Mouse (Mus musculus) limb, embryonic 14.5 days (tissue): ENCODE measurements around the gene Aprt. TPM values are rescaled to one million over a fixed set of nuclear protein-coding genes. Genes with fewer than 3 reads are reported as not detected.

Experiments used
- ATAC-seq: fragments of 200-750 bp; cut with Nextera tagmentation; 2 replicates; pipeline ENCODE4 v1.8.0; 2017; ENCODE audit warnings: low read depth, moderate number of reproducible peaks, moderate TSS enrichment; ENCODE audit not compliant: low FRiP score
- DNase-seq: peaks from one replicate; pipeline ENCODE4 v3.0.0-alpha.2; 2015; ENCODE audit warnings: low spot score
- H3K27ac ChIP-seq: fragments of 300-500 bp; sonication (generic); replicated peaks from 2 replicates; pipeline ENCODE4 v1.5.1; 2014; ENCODE audit warnings: low read depth, mild to moderate bottlenecking, low read length, moderate library complexity, mixed read lengths
- H3K27me3 ChIP-seq: fragments of 300-500 bp; sonication (generic); 2 replicates; pipeline ENCODE4 v1.6.1; 2014; ENCODE audit warnings: low read length, mixed read lengths; ENCODE audit not compliant: control insufficient read depth, insufficient read depth
- H3K36me3 ChIP-seq: fragments of 300-500 bp; sonication (generic); 2 replicates; pipeline ENCODE4 v1.6.1; 2014; ENCODE audit warnings: mild to moderate bottlenecking, low read length, moderate library complexity, mixed read lengths; ENCODE audit not compliant: control insufficient read depth, insufficient read depth
- H3K4me1 ChIP-seq: fragments of 300-500 bp; sonication (generic); 2 replicates; pipeline ENCODE4 v1.6.1; 2014; ENCODE audit warnings: antibody characterized with exemption, low read length, mixed read lengths; ENCODE audit not compliant: control insufficient read depth, insufficient read depth
- H3K4me2 ChIP-seq: fragments of 300-500 bp; sonication (generic); replicated peaks from 2 replicates; pipeline ENCODE4 v1.6.1; 2014; ENCODE audit warnings: low read depth, mild to moderate bottlenecking, low read length, moderate library complexity; ENCODE audit not compliant: severe bottlenecking
- H3K4me3 ChIP-seq: fragments of 300-500 bp; sonication (generic); replicated peaks from 2 replicates; pipeline ENCODE4 v1.5.1; 2014; ENCODE audit warnings: low read length
- H3K9ac ChIP-seq: fragments of 300-500 bp; sonication (generic); 2 replicates; pipeline ENCODE4 v1.6.1; 2014; ENCODE audit warnings: mild to moderate bottlenecking, low read depth, low read length, moderate library complexity; ENCODE audit not compliant: severe bottlenecking
- H3K9me3 ChIP-seq: fragments of 300-500 bp; sonication (generic); 2 replicates; pipeline ENCODE4 v1.6.1; 2016; ENCODE audit warnings: low read length; ENCODE audit not compliant: control insufficient read depth
- POLR2A ChIP-seq: fragments of 200-500 bp; IDR thresholded peaks from 2 replicates; pipeline ENCODE4 v1.8.0; 2012; ENCODE audit warnings: inconsistent platforms, mild to moderate bottlenecking, moderate library complexity, borderline replicate concordance; ENCODE audit not compliant: insufficient read depth, insufficient read length; ENCODE audit errors: extremely low read depth
- WGBS: fragments of 180-500 bp; shearing (Covaris S2); extraction: QIAGEN DNeasy Blood & Tissue Kit; methylation state at CpG from one replicate; pipeline ENCODE4 v1.1.7; 2014; 5-methylcytosine and 5-hydroxymethylcytosine counted together
- polyA plus RNA-seq, 2 experiments: library from polyadenylated mRNA; depleted of rRNA in 1 of 2; stranded (reverse) in 1 of 2; unstranded in 1 of 2; fragments of >200 nt; fragmentation: Nextera tagmentation in 1 of 2; extraction: Ambion mirVana in 1 of 2; gene quantifications; 2 replicates each; pipeline versions ENCODE4 v1.2.1 to v1.2.3; 2012 to 2014

Aprt gene
- polyA plus RNA-seq, 2 experiments, result 199 to 348 TPM

GRCm38 (mm10) chr8:122577116-122577515, 407 bp upstream of the Aprt start:
- Histone ChIP-seq H3K4me3 (peak overlapping the region; percentile 76), H3K36me3 (peaks cover 30% of the 10 kb centered on the region), H3K4me2 (peak overlapping the region; percentile 79; the same call in 1 of the 2 replicates), H3K9ac (no peak overlapping the region), H3K9me3 (no peaks in the 10 kb centered on the region), H3K27me3 (no peaks in the 10 kb centered on the region), H3K27ac (peak overlapping the region; percentile 50; the same call in 1 of the 2 replicates), H3K4me1 (peaks cover 46% of the 10 kb centered on the region)
- DNase-seq, result no peak
- WGBS, result 36% methylated on average over 10 of the region's 10 CpGs
- ATAC-seq, result peak; percentile 0; the same call in 1 of the 2 replicates
- no peak for TF ChIP-seq POLR2A

DNA sequence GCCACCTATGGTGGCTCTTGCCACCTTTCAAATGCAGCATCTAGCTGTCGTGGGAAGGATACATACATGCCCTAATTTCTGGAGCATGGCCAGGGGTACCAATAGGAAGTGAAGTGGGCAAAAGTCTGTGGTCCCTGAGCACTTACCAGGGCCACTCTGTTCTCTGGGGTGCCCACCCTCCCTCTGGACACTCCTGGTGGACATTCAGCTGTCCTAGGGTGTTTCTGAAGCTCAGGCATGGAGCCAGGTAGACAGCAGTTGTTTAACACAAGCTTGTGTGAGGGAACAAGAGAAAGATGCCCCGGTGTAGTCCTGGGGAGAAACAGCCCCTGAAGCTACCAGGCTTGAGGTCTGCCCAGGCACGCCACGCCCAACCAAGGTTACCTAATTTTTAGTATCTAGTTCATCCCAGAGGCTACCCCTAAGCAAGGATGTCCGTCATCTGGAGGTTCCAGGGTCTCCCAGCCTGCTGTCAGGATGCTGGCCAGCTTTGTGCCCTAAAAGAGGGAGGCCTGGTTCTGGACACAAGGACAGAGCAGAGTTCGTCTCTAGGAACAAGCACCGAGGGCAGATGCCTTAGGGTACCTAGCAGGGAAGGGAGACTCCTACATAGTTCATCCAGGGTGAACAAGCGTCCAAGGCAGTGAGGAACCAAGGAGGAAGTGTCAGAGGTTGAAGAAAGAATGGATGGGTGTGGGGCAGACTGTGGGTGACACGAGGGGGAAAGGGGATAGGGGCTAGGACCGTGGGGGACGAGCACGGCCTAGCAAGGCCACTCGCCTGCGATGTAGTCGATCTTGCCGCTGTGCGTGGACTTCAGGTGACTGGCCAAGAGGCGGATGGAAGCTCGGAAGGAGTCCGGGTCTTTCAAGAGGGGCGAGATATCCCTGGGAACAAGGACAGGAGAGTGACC, 718 bp downstream of the Aprt start:
- peak overlapping the region; percentile 89 for H3K9ac ChIP-seq
- no peak for ATAC-seq
- WGBS, result 12% methylated on average over 21 of the region's 21 CpGs
- H3K4me1 ChIP-seq, result peaks cover 43% of the 10 kb centered on the region
- peak overlapping the region; percentile 76 for H3K4me3 ChIP-seq
- no peaks in the 10 kb centered on the region for H3K27me3 ChIP-seq
- H3K9me3 ChIP-seq, result no peaks in the 10 kb centered on the region
- peak overlapping the region; percentile 70 for H3K27ac ChIP-seq
- H3K4me2 ChIP-seq, result peak overlapping the region; percentile 79
- DNase-seq, result no peak
- no peak for TF ChIP-seq POLR2A
- H3K36me3 ChIP-seq, result peaks cover 41% of the 10 kb centered on the region

GRCm38 (mm10) chr8:122575286-122575685, 1.4 kb downstream of the Aprt start:
- no peak for TF ChIP-seq POLR2A
- H3K4me1 ChIP-seq, result peaks cover 39% of the 10 kb centered on the region
- peak overlapping the region; percentile 76; the same call in 1 of the 2 replicates for H3K4me3 ChIP-seq
- WGBS, result 75% methylated on average over 8 of the region's 8 CpGs
- no peak for DNase-seq
- no peak overlapping the region for H3K27ac ChIP-seq
- H3K4me2 ChIP-seq, result peak overlapping the region; percentile 79
- peaks cover 48% of the 10 kb centered on the region for H3K36me3 ChIP-seq
- no peak for ATAC-seq
- H3K27me3 ChIP-seq, result no peaks in the 10 kb centered on the region
- H3K9ac ChIP-seq, result peak overlapping the region; percentile 89; the same call in 1 of the 2 replicates
- H3K9me3 ChIP-seq, result no peaks in the 10 kb centered on the region

- DNase-seq, result no peak
- Histone ChIP-seq H3K9ac (no peak overlapping the region), H3K36me3 (peaks cover 54% of the 10 kb centered on the region), H3K4me2 (no peak overlapping the region), H3K4me1 (peaks cover 35% of the 10 kb centered on the region), H3K27ac (no peak overlapping the region), H3K27me3 (no peaks in the 10 kb centered on the region), H3K9me3 (no peaks in the 10 kb centered on the region), H3K4me3 (no peak overlapping the region)
- ATAC-seq, result no peak
- TF ChIP-seq POLR2A, result no peak
- WGBS, result 47% methylated on average over 10 of the region's 10 CpGs
Measured at GRCm38 (mm10) chr8:122574667-122575251, 1.9 kb downstream of the Aprt start.

DNA sequence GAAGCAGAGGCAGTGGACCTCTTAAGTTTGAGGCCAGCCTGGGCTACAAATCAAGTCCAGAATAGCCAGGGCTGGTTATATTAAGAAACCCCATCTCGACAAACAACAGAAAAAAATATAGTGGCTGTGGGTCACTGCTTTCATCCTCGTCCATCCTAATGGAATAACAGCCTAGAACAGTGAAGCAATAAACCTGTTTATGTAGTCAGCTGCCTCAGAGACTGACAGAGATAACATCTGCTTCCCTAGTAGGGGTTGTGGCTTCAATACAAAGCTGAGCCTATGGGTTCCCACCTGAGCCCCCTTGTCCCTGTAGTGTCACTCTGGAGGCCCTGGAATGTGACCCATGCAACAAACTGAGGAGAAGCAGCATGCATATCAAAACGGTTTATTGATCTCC, 2.4 kb downstream of the Aprt start:
- TF ChIP-seq POLR2A, result no peak
- Histone ChIP-seq H3K4me2 (no peak overlapping the region), H3K27ac (no peak overlapping the region), H3K27me3 (no peaks in the 10 kb centered on the region), H3K9ac (no peak overlapping the region), H3K4me3 (no peak overlapping the region), H3K36me3 (peaks cover 59% of the 10 kb centered on the region), H3K9me3 (no peaks in the 10 kb centered on the region), H3K4me1 (peaks cover 33% of the 10 kb centered on the region)
- ATAC-seq, result no peak
- DNase-seq, result no peak
- WGBS, result 48% methylated on average over 3 of the region's 3 CpGs
